Mouse (Mus musculus): ENCODE results near the gene Scyl1.
"Not testable (repeated sequence)": the region's sequence is repeated elsewhere in the genome, so short reads cannot be mapped to it uniquely, and the experiment has no call there.

Scyl1 gene

GRCm38 (mm10) chr19:5770925-5771860, at the start of gene Scyl1:
TSS of gene Scyl1 (minus strand) at chr19:5771419.
- DNase-seq (ENCODE audit: low spot score), result peak; percentile 91

GRCm38 (mm10) chr19:5819549-5819948, 48.3 kb upstream of the Scyl1 start:
- no peak for DNase-seq (ENCODE audit: low spot score)

DNA sequence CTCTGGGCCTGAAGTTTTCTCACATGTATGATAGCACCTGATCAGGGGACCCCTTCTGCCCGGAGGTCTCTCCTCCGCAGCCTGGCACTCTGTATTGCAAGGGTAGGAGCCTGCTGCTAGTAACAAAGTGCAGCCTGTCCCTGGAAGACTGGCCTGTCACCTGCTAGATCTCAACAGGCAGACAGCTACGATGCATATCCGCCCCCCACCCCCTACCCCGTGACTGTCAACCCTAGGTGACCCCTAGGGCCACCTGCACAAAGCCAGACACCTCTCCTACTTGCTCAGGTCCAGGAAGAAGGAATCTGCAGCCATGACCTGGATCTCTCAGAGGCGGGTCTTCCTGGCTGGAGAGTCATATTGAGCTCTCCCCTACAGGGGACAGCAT, 47.4 kb upstream of the Scyl1 start:
- no peak for DNase-seq (ENCODE audit: low spot score)

GRCm38 (mm10) chr19:5817703-5818589, 46.7 kb upstream of the Scyl1 start:
- DNase-seq (ENCODE audit: low spot score), result peak; percentile 67

- no peak for DNase-seq (ENCODE audit: low spot score)
Measured at GRCm38 (mm10) chr19:5815928-5816327, 44.7 kb upstream of the Scyl1 start.

DNA sequence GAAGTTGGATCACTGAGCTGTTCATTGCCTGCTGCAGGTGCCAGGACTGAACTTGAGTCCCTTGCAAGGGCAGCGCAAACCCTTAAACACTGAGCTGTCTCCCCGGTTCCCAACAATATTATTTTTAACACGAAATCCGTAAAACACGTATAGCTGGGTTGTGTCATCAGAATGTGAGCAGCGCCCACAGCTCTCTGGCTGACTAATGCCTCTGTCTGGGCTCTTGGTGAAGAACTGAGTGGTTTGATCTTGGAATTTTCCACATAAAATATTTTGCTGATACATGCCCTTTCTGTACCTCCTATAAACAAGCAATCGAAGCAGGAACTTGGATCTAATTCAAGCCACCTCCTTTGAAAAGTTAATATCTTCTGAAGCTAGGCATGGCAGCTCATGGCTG, 43.8 kb upstream of the Scyl1 start:
- no peak for DNase-seq (ENCODE audit: low spot score)

GRCm38 (mm10) chr19:5814048-5814447, 42.8 kb upstream of the Scyl1 start:
- not testable (repeated sequence) for DNase-seq (ENCODE audit: low spot score)

DNA sequence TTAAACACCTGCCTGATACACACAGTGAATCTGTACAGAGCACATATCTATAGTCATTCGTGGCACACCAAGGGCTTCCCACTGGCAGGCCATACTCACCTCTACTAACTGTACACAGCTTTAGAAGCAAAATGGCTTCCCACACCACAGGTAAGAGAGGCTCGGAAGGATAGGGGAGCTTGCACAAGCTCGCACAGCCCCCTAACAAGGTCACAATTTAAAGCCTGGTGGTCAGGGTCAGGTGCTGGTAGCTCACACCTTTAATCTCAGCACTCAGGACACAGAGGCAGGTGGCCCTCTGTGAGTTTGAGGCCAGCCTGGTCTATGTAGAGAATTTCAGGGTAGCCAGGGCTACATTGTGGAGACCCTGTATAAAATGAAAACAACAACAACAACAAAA, 42.3 kb upstream of the Scyl1 start:
- DNase-seq (ENCODE audit: low spot score), result no peak

- no peak for DNase-seq (ENCODE audit: low spot score)
Measured at GRCm38 (mm10) chr19:5811771-5812504, 40.7 kb upstream of the Scyl1 start.

- no peak for DNase-seq (ENCODE audit: low spot score)
Measured at GRCm38 (mm10) chr19:5810840-5811563, 39.8 kb upstream of the Scyl1 start.

- DNase-seq (ENCODE audit: low spot score), result no peak
Measured at GRCm38 (mm10) chr19:5810103-5810839, 39.1 kb upstream of the Scyl1 start.

GRCm38 (mm10) chr19:5809712-5810089, 38.5 kb upstream of the Scyl1 start:
- no peak for DNase-seq (ENCODE audit: low spot score)

- no peak for DNase-seq (ENCODE audit: low spot score)
Measured at GRCm38 (mm10) chr19:5808955-5809711, 37.9 kb upstream of the Scyl1 start.

DNA sequence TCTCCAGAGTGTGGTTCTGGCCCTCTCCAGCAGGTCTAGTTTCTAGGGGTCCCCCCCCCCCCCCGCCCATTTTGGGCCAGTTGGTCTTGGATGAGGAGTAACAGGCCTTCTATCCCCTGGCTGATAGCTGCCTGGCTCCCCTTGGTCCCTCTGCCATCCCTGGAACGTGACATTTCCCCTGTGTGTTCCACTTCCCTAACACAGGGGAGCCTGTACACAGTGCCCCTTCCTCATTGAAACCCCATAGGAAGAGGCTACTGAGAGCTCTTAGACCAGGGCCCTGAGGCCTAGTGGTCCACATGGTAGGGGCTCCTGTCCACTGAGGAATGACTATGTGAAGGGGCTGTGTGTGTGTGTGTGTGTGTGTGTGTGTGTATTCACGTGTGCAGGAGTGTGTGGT, 36.5 kb upstream of the Scyl1 start:
- DNase-seq (ENCODE audit: low spot score), result no peak

DNA sequence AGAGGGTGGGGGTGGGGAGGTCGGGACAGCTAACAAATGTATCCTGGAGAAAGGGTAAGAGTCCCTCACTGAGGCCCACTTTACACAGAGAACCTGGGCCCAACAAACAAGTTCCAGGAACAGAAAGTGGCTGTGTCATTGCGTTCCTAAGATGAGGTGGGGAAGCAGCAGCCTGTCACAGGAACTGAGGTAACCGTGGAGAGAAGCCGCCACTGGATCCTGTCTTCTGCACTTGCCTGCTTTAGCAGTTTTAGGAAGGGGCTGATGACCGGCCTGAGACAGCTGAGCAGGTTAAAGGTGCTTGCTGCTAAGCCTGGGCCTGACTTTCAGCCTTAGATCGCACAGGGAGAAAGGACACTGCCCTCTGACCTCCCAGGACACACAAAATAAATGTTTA, 35.6 kb upstream of the Scyl1 start:
- DNase-seq (ENCODE audit: low spot score), result no peak

- no peak for DNase-seq (ENCODE audit: low spot score)
Measured at GRCm38 (mm10) chr19:5806051-5806808, 35.0 kb upstream of the Scyl1 start.

- no peak for DNase-seq (ENCODE audit: low spot score)
Measured at GRCm38 (mm10) chr19:5804371-5804899, 33.2 kb upstream of the Scyl1 start.

GRCm38 (mm10) chr19:5803881-5804279, 32.7 kb upstream of the Scyl1 start:
- no peak for DNase-seq (ENCODE audit: low spot score)

Data from urinary bladder, postnatal 10 days (tissue).